Mouse (Mus musculus): ENCODE measurements around the gene Trmt2a. TPM values are rescaled to one million over a fixed set of nuclear protein-coding genes. Genes with fewer than 3 reads are reported as not detected.
"Not testable (repeated sequence)": the region's sequence is repeated elsewhere in the genome, so short reads cannot be mapped to it uniquely, and the experiment has no call there.

Trmt2a gene
- polyA plus RNA-seq, 1 experiment from 2014 or later: 80.2 TPM

DNA sequence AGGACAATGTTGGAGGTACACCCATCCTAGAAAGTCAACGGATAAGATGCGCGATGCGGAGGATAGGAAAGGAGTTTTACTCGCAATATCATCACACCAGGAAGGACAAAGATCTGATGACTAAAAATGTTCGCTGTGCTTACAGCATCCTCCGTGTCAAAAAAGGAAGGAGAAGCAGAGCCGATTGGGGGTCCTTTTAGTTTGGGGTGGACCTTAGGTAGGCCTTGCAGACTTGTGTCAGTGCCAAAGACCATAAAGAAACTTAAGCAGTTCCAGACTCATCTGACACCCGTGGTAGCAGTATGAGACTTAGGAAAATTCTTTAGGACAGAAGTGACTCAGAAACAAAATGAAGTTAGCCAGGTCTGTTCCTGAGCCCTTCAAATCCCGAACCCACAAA is 41.1 kb downstream of the Trmt2a start:
- not testable (repeated sequence) for H3K27me3 ChIP-seq (ENCODE audit: control insufficient read depth, insufficient read depth, low read length); H3K36me3 ChIP-seq (ENCODE audit: control insufficient read depth, insufficient read depth, low read length); ATAC-seq (ENCODE audit: low FRiP score, low TSS enrichment); H3K9me3 ChIP-seq (ENCODE audit: control insufficient read depth, low read length); DNase-seq
- 0 out of 2 replicates have a peak overlapping the region, but pooled peaks have one; percentile 32 for H3K27ac ChIP-seq (replicated peaks; ENCODE audit: low read depth, low read length)
- peak overlapping the region; percentile 75 for H3K4me3 ChIP-seq (replicated peaks; ENCODE audit: low read depth, low read length)
- H3K4me1 ChIP-seq (ENCODE audit: control insufficient read depth, insufficient read depth, low read length): peaks cover 21% of the 10 kb centered on the region
- peak overlapping the region; percentile 48 for H3K4me2 ChIP-seq (ENCODE audit: low read length)
- H3K9ac ChIP-seq (replicated peaks; ENCODE audit: low read length): peak overlapping the region; percentile 90; the same call in 1 of the 2 replicates
- 5% methylated on average over 9 of the region's 10 CpGs for WGBS

MicroRNAs within 50 kb of the gene (microRNA counts, 519-probe panel; counts per million panel counts)
- microRNA mmu-miR-1306: not detected

Small RNA genes lying within 50 kb of the gene (microRNA-seq; reads per million reads assigned to microRNA genes)
- gene Gm24572: 1.2 reads per million
- 323 reads per million, percentile 68 among the genes with 10 or more reads in this experiment for gene Mir1306

Other genes starting within 250 kb of the Trmt2a start
- 157 and 187 TPM in 2 replicates for gene Dgcr6, start 195.8 kb upstream of the Trmt2a start, polyA plus RNA-seq (2014; fragmentation: Nextera tagmentation; extraction: Ambion mirVana)
- gene Prodh, start 158.5 kb upstream of the Trmt2a start, polyA plus RNA-seq (2014; fragmentation: Nextera tagmentation; extraction: Ambion mirVana): 3.3 and 4.0 TPM in 2 replicates
- 18.6 and 28.6 TPM in 2 replicates for gene Rtn4r, start 121.0 kb upstream of the Trmt2a start, polyA plus RNA-seq (2014; fragmentation: Nextera tagmentation; extraction: Ambion mirVana)
- not detected in 2 replicates for gene Ccdc188, start 30.8 kb upstream of the Trmt2a start, polyA plus RNA-seq (2014; fragmentation: Nextera tagmentation; extraction: Ambion mirVana)
- gene Zdhhc8, start 13.5 kb upstream of the Trmt2a start, polyA plus RNA-seq (2014; fragmentation: Nextera tagmentation; extraction: Ambion mirVana): 13.8 and 13.9 TPM in 2 replicates
- 451 and 457 TPM in 2 replicates for gene Ranbp1, start 53 bp downstream of the Trmt2a start, polyA plus RNA-seq (2014; fragmentation: Nextera tagmentation; extraction: Ambion mirVana)
- 0.86 and 3.3 TPM in 2 replicates for gene Gm49776, start 9.6 kb downstream of the Trmt2a start, polyA plus RNA-seq (2014; fragmentation: Nextera tagmentation; extraction: Ambion mirVana)
- gene Dgcr8, start 40.6 kb downstream of the Trmt2a start, polyA plus RNA-seq (2014; fragmentation: Nextera tagmentation; extraction: Ambion mirVana): 32.7 and 40.0 TPM in 2 replicates
- 70.0 TPM in 2 replicates for gene Tango2, start 99.4 kb downstream of the Trmt2a start, polyA plus RNA-seq (2014; fragmentation: Nextera tagmentation; extraction: Ambion mirVana)
- 70.2 and 70.4 TPM in 2 replicates for gene Arvcf, start 99.5 kb downstream of the Trmt2a start, polyA plus RNA-seq (2014; fragmentation: Nextera tagmentation; extraction: Ambion mirVana)
- 24.9 and 28.7 TPM in 2 replicates for gene Txnrd2, start 177.7 kb downstream of the Trmt2a start, polyA plus RNA-seq (2014; fragmentation: Nextera tagmentation; extraction: Ambion mirVana)
- gene Comt, start 178.2 kb downstream of the Trmt2a start, polyA plus RNA-seq (2014; fragmentation: Nextera tagmentation; extraction: Ambion mirVana): 79.9 and 81.3 TPM in 2 replicates